Mouse (Mus musculus): ENCODE measurements around the gene Bmx. TPM values are rescaled to one million over a fixed set of nuclear protein-coding genes. Genes with fewer than 3 reads are reported as not detected.
A peak's percentile ranks its signal among the peaks of the same experiment; 100 is the strongest.

Bmx gene
- 0.56 and 0.84 TPM in 2 replicates for polyA plus RNA-seq (2015; fragmentation: Nextera tagmentation; extraction: Ambion mirVana)

GRCm38 (mm10) chrX:164258057-164258456, at the start of gene Bmx:
Bmx (minus strand) TSS chrX:164258193.
- WGBS = 57% methylated on average over 8 of the region's 8 CpGs
- Histone ChIP-seq H3K4me2 (no peak within 1 kb of the TSS), H3K27ac (no peak within 1 kb of the TSS)

DNA sequence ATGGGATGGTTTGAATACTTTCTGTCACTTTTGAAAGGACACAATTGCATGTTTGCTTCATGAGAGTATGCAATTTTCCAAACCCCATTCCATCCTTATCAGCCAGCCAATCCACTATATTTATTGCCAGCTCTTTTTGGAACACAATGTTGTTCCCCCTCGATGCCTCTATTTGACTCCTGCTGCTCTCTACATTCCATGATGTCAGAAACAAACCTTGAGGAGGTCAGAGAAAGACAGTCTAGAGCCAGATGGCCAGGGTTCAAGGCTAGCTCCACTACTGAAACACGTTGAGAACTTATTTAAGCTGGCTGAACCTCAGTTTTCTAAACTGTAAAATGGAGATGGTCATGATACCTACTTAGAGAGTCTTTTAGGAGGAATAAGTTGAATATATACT, 48.3 kb upstream of the Bmx start:
- no peak overlapping the region for H3K27ac ChIP-seq
- no peaks in the 10 kb centered on the region for H3K9me3 ChIP-seq
- no peaks in the 10 kb centered on the region for H3K27me3 ChIP-seq
- H3K4me1 ChIP-seq = no peaks in the 10 kb centered on the region
- no peak for ATAC-seq (ENCODE audit: insufficient number of reproducible peaks, low FRiP score, low TSS enrichment, low read depth)
- H3K4me3 ChIP-seq = no peak overlapping the region
- no peaks in the 10 kb centered on the region for H3K36me3 ChIP-seq
- 56% methylated on average over 2 of the region's 2 CpGs for WGBS
- no peak overlapping the region for H3K9ac ChIP-seq
- H3K4me2 ChIP-seq = no peak overlapping the region

More at GRCm38 (mm10) chrX:164258057-164258456, at the start of gene Bmx:
- Histone ChIP-seq H3K9me3 (no peaks in the 10 kb centered on the region), H3K36me3 (no peaks in the 10 kb centered on the region), H3K9ac (no peak within 1 kb of the TSS), H3K27me3 (0 out of 2 replicates have a peak, but pooled peaks cover 2% of the 10 kb centered on the region), H3K4me1 (no peaks in the 10 kb centered on the region), H3K4me3 (no peak within 1 kb of the TSS)
- ATAC-seq (ENCODE audit: insufficient number of reproducible peaks, low FRiP score, low TSS enrichment, low read depth) = no peak

- no peak overlapping the region for H3K4me3 ChIP-seq
- ATAC-seq (ENCODE audit: insufficient number of reproducible peaks, low FRiP score, low TSS enrichment, low read depth) = no peak
- H3K27ac ChIP-seq = no peak overlapping the region
- WGBS = 24% methylated on average over 5 of the region's 5 CpGs
- H3K4me1 ChIP-seq = no peaks in the 10 kb centered on the region
- 0 out of 2 replicates have a peak, but pooled peaks cover 8% of the 10 kb centered on the region for H3K27me3 ChIP-seq
- H3K4me2 ChIP-seq = no peak overlapping the region
- H3K36me3 ChIP-seq = no peaks in the 10 kb centered on the region
- H3K9ac ChIP-seq = no peak overlapping the region
- no peaks in the 10 kb centered on the region for H3K9me3 ChIP-seq
Measured at GRCm38 (mm10) chrX:164291147-164291546, 33.2 kb upstream of the Bmx start.

DNA sequence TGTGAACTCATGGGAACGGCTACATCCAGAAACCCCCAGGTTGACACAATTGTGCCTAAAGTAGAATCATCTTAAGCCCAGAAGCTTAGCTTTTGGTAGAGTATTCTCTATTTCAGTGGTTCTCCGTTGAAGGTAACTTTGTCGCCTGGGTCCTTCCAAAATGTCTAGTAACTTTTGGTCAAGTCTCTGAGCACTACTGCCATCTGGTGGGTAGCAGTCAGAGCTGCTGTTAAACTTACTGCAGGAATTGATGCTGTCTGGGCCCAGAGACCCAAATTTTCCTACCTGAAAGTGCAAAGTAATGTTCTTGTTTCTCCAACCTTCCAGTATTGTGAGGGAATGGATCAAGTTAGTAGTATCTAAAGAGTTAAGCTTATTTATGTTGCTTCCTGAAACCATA, 29.1 kb upstream of the Bmx start:
- no peaks in the 10 kb centered on the region; the same call in 1 of the 2 replicates for H3K27me3 ChIP-seq
- H3K4me2 ChIP-seq = no peak overlapping the region
- no peaks in the 10 kb centered on the region for H3K36me3 ChIP-seq
- WGBS = 61% methylated on average over 3 of the region's 3 CpGs
- no peak overlapping the region for H3K27ac ChIP-seq
- no peak for ATAC-seq (ENCODE audit: insufficient number of reproducible peaks, low FRiP score, low TSS enrichment, low read depth)
- no peak overlapping the region for H3K9ac ChIP-seq
- H3K4me3 ChIP-seq = no peak overlapping the region
- H3K4me1 ChIP-seq = no peaks in the 10 kb centered on the region
- H3K9me3 ChIP-seq = no peaks in the 10 kb centered on the region

DNA sequence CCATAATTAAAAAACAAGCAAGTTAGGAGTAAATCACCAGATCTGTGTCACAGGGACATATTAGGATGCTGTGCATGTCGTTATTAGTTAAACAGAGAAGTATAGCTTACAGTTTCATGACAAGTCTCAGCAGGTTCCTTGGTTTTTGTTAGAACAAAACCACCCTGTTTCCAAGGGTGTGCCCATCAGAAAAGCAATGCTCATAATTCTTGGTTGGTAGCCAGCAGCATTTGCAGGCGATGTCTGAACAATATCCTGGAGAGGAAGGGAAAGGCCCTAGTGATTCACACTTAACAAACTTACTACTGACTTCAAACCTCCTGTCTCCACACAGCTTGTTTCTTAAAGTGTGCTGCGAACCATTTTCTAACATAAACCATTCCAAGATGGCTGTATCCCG, 25.8 kb upstream of the Bmx start:
- Histone ChIP-seq H3K9ac (no peak overlapping the region), H3K27ac (no peak overlapping the region), H3K4me1 (no peaks in the 10 kb centered on the region), H3K9me3 (no peaks in the 10 kb centered on the region), H3K27me3 (no peaks in the 10 kb centered on the region; the same call in 1 of the 2 replicates), H3K4me2 (no peak overlapping the region), H3K4me3 (no peak overlapping the region), H3K36me3 (no peaks in the 10 kb centered on the region)
- WGBS = 74% methylated on average over 4 of the region's 4 CpGs
- ATAC-seq (ENCODE audit: insufficient number of reproducible peaks, low FRiP score, low TSS enrichment, low read depth) = no peak

DNA sequence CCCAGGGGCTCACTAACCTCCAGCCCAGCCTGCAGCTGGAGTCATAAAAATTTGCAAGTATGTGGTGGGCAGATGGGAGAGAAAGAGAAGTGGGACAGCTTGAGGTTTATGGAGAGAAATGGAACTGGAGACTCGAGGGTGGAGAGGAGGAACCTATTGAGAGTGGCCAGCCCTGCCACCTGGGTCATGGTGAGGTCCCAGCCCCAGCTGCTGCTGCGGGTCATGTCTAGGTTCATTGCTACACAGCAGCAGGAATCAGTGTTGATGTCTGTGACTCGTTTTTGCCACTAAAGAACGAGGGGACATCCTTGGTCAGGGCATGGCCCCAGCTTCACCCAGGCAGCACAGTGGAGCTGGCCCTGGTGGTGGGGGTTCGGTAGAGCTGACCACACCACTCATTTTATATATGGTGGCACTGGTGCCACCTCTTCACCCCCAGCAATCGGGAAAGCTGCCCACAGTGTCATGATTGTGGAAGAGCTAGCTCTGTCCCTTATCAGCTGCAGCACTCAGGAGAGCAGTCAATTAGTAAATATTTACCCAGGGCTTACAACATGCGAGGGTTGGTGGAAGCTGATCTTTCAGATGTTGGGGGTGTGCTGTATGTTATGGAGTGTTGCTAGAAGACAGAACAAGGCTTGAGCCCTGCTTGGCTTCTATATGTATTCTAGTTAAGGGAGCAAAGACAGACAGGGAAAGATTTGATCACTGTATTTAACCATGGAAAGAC, 23.1 kb upstream of the Bmx start:
- Histone ChIP-seq H3K9me3 (no peaks in the 10 kb centered on the region), H3K4me2 (no peak overlapping the region), H3K27me3 (no peaks in the 10 kb centered on the region; the same call in 1 of the 2 replicates), H3K4me3 (no peak overlapping the region), H3K36me3 (no peaks in the 10 kb centered on the region), H3K9ac (no peak overlapping the region), H3K27ac (no peak overlapping the region), H3K4me1 (no peaks in the 10 kb centered on the region)
- ATAC-seq (ENCODE audit: insufficient number of reproducible peaks, low FRiP score, low TSS enrichment, low read depth) = no peak
- 66% methylated on average over 7 of the region's 7 CpGs for WGBS

DNA sequence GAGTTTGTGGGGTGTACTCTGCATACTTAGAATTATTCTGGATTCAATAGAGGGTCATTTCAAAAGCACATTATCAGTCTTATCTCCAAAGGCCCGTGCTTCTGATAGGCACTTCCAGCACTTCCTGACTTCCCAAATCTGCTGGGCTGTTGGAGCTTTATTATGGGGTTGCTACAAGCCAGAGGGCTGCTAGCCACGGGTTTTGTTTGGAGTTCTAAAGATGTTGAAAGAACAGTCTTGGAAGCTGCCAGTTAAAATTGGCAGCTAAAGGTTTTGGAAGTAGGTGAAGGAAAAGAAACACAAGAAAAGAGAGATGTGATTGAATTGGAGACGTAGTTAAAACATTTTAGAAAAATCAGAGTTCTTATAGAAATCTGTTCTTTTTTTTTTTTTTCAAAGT, 17.5 kb upstream of the Bmx start:
- no peak overlapping the region for H3K4me3 ChIP-seq
- 52% methylated on average over 3 of the region's 3 CpGs for WGBS
- 0 out of 2 replicates have a peak, but pooled peaks cover 4% of the 10 kb centered on the region for H3K27me3 ChIP-seq
- H3K27ac ChIP-seq = no peak overlapping the region
- H3K36me3 ChIP-seq = no peaks in the 10 kb centered on the region
- no peak overlapping the region for H3K4me2 ChIP-seq
- no peak for ATAC-seq (ENCODE audit: insufficient number of reproducible peaks, low FRiP score, low TSS enrichment, low read depth)
- H3K9ac ChIP-seq = no peak overlapping the region
- no peaks in the 10 kb centered on the region for H3K4me1 ChIP-seq
- no peaks in the 10 kb centered on the region for H3K9me3 ChIP-seq

- Histone ChIP-seq H3K4me1 (no peaks in the 10 kb centered on the region), H3K36me3 (no peaks in the 10 kb centered on the region), H3K9ac (no peak overlapping the region), H3K4me3 (no peak overlapping the region), H3K27ac (no peak overlapping the region), H3K27me3 (0 out of 2 replicates have a peak, but pooled peaks cover 15% of the 10 kb centered on the region), H3K9me3 (no peaks in the 10 kb centered on the region), H3K4me2 (no peak overlapping the region)
- no peak for ATAC-seq (ENCODE audit: insufficient number of reproducible peaks, low FRiP score, low TSS enrichment, low read depth)
- whole genome bisulfite sequencing = 88% methylated on average over 3 of the region's 3 CpGs
Measured at GRCm38 (mm10) chrX:164270603-164271002, 12.6 kb upstream of the Bmx start.

DNA sequence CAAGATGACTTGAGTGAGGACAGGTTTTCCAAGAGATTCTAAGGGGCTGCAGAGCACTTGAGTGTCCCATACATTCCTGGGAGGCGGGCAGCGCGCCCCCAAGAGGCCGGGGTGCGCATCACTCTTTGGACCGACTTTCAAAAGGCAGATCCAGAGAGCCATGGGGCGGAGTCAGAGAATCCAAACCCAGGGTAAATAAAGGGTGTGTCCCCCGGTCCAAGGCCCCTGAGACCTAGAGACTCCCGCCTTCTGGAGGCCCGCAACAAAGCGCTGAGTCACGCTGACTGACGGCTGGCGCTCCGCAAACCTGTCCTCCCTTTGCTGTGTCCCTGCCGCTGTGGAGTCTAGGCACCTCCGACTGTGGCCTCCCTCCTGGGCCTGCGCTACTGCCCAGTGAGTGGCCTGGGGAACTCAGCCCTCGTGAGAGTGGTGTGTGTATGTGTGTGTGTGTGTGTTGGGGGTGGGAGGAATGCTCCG, 11.3 kb upstream of the Bmx start, which contains the start of gene Pir:
TSS of gene Pir (plus strand) at position 87 of the 477 bp plus-strand sequence.
- 20% methylated on average over 20 of the region's 20 CpGs for WGBS
- H3K27me3 ChIP-seq = peaks cover 15% of the 10 kb centered on the region; the same call in 1 of the 2 replicates
- H3K36me3 ChIP-seq = no peaks in the 10 kb centered on the region
- H3K9ac ChIP-seq = no peak within 1 kb of the TSS
- peak within 1 kb of the TSS; percentile 35 for H3K4me3 ChIP-seq
- H3K4me1 ChIP-seq = no peaks in the 10 kb centered on the region
- ATAC-seq (ENCODE audit: insufficient number of reproducible peaks, low FRiP score, low TSS enrichment, low read depth) = peak; percentile 40; the same call in 1 of the 2 replicates
- peak within 1 kb of the TSS; percentile 43 for H3K4me2 ChIP-seq
- no peaks in the 10 kb centered on the region for H3K9me3 ChIP-seq
- H3K27ac ChIP-seq = no peak within 1 kb of the TSS

DNA sequence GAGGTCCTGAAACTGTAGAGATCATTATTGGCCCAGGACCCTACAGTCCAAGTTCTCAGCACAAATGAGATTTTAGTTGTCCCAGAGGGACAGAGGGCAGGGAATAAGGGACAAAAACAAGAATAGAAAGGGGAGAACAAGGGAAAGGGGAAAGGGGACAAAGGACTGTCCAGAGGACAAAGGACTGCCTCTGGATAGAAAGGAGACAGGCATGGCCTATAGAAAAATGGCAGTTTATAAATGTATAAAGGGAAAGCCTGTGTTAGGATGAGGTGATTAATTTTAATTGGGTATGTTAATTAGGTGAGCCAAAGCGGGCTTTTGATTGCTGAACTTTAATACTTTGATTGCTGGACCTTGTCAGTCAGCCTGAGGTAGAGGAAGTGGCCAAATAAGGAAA, 6.9 kb upstream of the Bmx start:
- 39% methylated on average over 1 of the region's 1 CpGs for WGBS
- no peak overlapping the region for H3K9ac ChIP-seq

GRCm38 (mm10) chrX:164262286-164262685, 4.3 kb upstream of the Bmx start:
- Histone ChIP-seq H3K4me3 (no peak overlapping the region), H3K27ac (no peak overlapping the region), H3K36me3 (no peaks in the 10 kb centered on the region), H3K9me3 (no peaks in the 10 kb centered on the region), H3K4me1 (no peaks in the 10 kb centered on the region), H3K27me3 (peaks cover 2% of the 10 kb centered on the region; the same call in 1 of the 2 replicates), H3K4me2 (no peak overlapping the region), H3K9ac (no peak overlapping the region)
- ATAC-seq (ENCODE audit: insufficient number of reproducible peaks, low FRiP score, low TSS enrichment, low read depth) = no peak
- 65% methylated on average over 2 of the region's 2 CpGs for WGBS

More for the DNA sequence above, 6.9 kb upstream of the Bmx start:
- Histone ChIP-seq H3K36me3 (no peaks in the 10 kb centered on the region), H3K9me3 (no peaks in the 10 kb centered on the region), H3K4me1 (no peaks in the 10 kb centered on the region), H3K27me3 (peaks cover 12% of the 10 kb centered on the region; the same call in 1 of the 2 replicates), H3K4me2 (no peak overlapping the region), H3K4me3 (no peak overlapping the region), H3K27ac (no peak overlapping the region)
- no peak for ATAC-seq (ENCODE audit: insufficient number of reproducible peaks, low FRiP score, low TSS enrichment, low read depth)

GRCm38 (mm10) chrX:164258662-164259061, 669 bp upstream of the Bmx start:
- WGBS = 76% methylated on average over 5 of the region's 5 CpGs
- Histone ChIP-seq H3K9ac (no peak overlapping the region), H3K36me3 (no peaks in the 10 kb centered on the region), H3K9me3 (no peaks in the 10 kb centered on the region), H3K4me1 (no peaks in the 10 kb centered on the region), H3K27ac (no peak overlapping the region), H3K27me3 (0 out of 2 replicates have a peak, but pooled peaks cover 2% of the 10 kb centered on the region), H3K4me2 (no peak overlapping the region), H3K4me3 (no peak overlapping the region)
- no peak for ATAC-seq (ENCODE audit: insufficient number of reproducible peaks, low FRiP score, low TSS enrichment, low read depth)
